Mouse (Mus musculus) retina, postnatal 7 days (tissue): Measurements from ENCODE around the gene Fam198a.

Experiments used
- DNase-seq: peaks from one replicate; pipeline ENCODE4 v3.0.0-alpha.2; 2012; ENCODE audit warnings: low read depth, low spot score

Gene Fam198a

DNA sequence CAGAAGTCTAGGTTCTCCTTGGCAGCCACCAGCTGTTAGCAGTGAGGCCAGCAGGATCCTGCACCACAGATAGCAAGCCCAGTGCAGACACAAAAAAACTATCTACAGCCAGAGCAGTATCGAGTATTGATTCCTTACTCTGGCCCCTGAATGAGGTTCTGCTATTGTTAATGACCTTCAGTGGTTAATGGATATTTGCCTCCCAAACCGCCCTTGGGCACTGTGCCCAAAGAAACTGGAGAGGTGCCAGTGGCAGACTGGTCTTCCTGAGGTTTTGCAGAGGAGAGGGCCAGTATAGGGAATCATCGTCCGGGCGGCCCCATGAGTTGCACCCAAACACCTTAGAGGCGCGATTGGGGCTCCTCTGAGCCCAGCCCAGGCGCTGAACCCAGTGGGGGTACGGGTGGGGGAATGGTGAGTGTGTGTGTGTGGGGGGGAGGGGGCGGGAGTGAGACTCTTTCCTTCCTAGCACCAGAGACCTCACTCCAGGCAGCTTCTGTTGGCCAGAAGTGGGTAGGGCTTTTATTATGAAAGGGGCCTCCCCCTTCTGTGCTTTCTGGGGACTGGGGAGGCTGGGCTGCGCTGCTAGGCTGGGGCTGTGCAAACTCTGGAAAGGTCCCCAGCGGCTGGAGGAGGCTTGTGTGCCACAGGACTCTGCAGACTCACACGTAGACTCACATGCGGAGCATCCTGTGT lies at the start of gene Fam198a:
TSS of gene Fam198a (plus strand) at position 571 of the 696 bp plus-strand sequence.
- DNase-seq, result no peak

DNA sequence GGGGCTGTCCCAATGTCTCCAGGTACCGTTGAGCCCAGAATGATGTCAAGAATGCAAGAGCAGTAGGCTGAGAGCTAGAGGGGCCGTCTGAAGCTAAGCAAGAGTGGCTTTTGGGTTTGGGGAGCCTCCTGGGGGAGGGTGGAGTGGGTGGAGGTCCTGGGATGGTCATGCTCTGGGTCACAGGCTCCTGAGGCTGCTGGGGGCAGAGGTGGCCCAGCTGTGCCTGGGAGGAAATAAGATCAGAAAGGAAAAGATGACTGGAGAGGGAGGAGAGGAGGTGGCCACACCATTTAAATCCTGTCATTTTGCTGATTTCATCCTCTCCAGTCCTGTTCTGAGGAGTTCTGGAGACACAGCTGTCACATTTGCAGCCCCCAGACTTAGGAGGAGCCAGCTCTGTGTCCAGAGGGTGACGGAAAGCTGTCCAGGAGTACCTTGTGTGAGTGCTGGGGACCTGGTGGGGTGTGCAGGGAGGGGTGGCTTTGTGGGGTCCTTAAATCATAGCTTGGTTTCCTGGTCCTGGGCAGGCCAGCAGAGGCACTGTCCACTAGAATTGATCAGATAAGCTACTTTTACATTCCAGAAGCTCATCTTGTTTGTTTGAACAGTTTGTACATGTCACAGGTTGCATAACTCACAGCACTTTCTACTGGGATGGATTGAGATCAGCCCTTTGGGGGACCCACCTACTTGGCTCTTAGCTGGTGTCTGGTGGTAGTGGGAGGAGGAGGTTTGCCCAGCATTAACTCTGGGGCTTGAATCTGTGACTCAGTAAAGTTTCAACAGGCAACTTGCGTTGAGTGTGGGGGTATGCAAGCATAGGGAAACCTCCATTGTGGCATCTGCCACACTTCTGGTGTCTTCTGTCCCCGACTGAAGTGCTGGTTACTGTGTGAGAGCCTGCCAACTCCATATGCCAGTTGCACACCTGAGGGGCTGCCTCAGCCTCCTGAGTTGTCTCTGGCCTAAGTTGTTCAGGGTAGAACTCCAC lies 48.8 kb upstream of the Fam198a start:
- DNase-seq, result no peak

GRCm38 (mm10) chr9:121903476-121904305 lies 47.1 kb upstream of the Fam198a start:
- no peak for DNase-seq

- no peak for DNase-seq
These were observed 46.5 kb upstream of the Fam198a start for GRCm38 (mm10) chr9:121904319-121904718.

DNA sequence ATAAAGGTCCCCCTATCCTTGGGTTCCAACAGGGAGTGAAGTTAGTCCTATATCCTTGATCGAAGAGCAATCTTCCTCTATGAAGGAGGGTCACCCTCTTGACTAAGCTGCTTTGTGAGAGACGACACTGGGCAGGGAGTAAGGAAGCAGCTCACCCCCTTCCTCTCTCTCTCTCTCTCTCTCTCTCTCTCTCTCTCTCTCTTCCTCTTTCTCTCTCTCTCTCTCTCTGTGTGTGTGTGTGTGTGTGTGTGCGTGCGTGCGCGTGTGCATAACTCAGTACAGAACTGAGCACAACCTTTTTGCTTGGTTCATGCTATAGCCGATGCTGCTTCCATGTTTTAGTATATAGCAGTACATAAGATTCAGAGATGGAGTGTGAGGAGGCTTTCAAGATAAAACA lies 45.8 kb upstream of the Fam198a start:
- DNase-seq, result no peak

GRCm38 (mm10) chr9:121905556-121906185 lies 45.1 kb upstream of the Fam198a start:
- DNase-seq, result no peak

DNA sequence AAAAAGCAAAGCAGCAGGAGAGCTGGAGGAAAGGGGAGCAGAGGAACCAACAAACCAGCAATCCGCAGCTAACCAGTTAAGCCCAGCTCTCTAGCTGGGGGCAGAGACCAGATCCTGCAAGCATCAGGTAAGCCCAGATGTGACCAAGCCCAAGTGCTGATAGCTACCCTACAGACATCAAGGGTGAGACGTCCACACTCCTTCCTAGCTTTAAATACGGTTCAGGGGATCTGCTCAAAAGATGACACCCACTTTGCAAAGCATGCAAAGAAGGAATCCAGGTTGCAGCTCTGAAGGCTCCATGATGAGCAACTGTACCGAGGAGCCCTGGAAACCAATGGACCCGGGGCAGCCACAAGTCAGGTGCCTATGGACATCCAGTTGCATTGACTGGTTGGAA lies 44.3 kb upstream of the Fam198a start:
- DNase-seq, result no peak

DNA sequence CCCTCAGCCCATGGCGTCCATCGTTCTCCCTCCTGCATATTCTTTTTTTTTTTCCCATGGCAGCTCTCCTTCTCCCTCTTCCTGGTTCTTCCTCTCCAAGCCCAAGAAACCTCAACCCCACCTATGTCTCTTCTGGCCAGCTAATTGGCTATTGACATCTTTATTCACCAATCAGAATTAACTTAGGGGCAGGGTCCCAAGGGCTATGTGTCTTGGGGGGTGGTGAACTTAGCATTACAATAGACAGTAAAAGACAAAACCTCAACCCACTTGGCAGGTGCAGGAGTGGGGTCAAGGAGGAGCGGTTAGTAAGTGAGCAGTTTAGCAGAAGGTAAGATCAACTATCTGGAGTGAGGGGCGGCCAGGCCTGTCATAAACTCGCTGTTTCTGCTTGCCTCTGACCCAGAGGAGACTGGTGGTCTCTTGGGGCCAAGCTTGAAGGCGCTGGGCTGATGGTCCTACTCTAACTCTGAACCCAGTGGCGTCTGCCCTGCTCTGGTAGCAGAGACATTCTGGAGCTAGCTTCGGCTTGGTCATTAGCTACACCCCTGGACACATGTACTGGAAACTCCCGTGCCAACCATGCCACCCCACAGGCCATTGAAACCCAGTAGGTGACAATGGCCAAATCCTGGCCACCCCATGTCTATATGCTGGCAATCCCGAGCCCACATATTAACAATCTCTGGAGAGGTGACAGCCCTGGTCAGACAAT lies 43.3 kb upstream of the Fam198a start:
- DNase-seq, result no peak

- DNase-seq, result no peak
These were observed 42.5 kb upstream of the Fam198a start for GRCm38 (mm10) chr9:121908321-121908720.

GRCm38 (mm10) chr9:121909635-121910034 lies 41.2 kb upstream of the Fam198a start:
- no peak for DNase-seq

DNA sequence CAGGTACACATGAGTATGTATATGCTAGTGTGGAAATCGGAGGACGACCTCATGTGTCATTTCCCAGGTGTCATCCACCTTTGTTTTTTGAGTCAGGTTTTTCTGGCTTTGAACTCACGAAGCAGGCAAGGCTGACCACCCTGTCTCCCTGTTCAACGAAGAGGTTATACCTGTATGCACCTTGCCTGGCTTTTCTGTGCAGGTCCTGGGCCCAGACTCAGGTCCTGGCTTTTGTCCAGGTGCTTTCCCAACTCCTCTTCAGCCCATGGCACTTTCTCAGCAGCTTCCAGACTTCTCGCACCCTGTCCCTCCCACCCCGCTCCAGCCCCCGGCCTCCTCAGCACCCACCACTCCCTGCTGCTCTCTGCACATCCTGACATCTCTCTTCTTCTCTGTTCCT lies 39.6 kb upstream of the Fam198a start:
- DNase-seq, result no peak

- DNase-seq, result no peak
These were observed 38.0 kb upstream of the Fam198a start for GRCm38 (mm10) chr9:121912786-121913185.

GRCm38 (mm10) chr9:121914226-121914757 lies 36.5 kb upstream of the Fam198a start:
- no peak for DNase-seq

DNA sequence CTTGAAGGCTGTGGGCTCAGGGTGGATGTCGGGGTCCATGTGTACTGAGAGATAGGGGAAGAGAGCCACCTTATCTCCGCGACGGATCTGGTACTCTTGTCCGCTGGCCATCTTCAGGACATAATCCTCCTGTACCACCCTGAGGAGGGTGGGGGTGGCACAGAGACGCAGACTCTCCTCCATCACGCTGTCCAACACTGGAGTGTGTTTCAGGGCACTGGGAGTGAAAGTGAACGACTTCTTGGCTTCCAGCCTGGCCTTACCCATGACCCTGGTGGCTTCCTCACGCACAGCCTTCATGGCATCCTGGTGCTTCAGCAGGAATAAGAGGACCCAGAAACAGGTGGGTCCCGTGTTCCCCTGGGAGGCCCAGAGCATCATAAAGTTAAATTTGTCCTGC lies 35.7 kb upstream of the Fam198a start:
- no peak for DNase-seq

GRCm38 (mm10) chr9:121916102-121916501 lies 34.7 kb upstream of the Fam198a start, which contains the start of gene Cyp8b1:
Gene Cyp8b1, minus strand, starts transcription at chr9:121916305.
- no peak for DNase-seq

- no peak for DNase-seq
These were observed 31.7 kb upstream of the Fam198a start for GRCm38 (mm10) chr9:121919027-121919501.

DNA sequence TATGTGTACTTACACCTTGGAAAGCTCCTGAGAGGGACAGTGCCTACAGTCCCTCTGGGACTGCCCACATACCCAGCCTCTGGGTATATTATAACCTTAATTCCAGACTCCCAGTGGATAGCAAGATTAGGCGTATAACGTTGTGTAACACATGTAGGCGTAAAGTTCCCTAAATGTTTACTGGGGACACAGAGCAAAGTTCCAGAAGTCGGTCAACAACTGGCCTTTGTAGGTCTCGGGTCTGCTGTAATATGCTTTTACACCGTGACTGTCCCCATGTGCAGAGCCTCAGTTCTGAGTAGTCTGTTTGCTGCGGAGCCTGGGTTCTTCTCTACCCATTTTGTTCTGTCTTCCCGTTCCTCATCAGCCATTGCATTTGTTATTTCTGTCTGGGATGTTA lies 27.3 kb upstream of the Fam198a start:
- no peak for DNase-seq

- no peak for DNase-seq
These were observed 26.9 kb upstream of the Fam198a start for GRCm38 (mm10) chr9:121923906-121924305.

DNA sequence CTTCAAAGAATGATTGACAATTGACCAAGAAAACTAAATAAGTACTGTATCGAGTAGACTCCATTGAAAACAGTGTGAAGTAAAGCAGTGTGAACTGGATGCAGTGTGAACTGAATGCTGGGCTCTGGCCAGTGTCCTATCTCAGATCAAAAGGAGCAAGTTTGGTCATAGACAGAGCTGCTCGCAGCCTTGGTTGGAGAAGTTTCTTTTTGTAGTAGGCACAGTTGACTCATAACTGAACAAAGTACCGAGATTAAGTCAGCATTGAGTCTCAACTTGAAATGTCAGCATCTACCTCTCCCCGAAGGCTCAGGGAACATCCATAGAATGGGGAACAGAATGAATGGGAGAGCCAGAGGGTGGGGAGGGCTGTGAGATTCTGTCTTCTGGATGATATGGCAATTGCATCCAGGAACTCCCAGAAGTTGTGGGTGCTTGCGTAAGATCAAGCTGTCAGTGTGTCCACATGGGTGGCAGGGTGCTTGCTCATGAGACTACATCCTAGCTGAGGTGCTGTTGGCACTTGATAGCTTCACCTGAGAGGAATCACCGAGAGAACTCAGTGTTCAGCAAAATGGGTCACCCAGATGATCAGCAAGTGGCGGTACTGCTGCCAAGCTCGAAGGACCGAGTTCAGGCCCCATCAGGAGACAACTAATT lies 25.8 kb upstream of the Fam198a start:
- no peak for DNase-seq

DNA sequence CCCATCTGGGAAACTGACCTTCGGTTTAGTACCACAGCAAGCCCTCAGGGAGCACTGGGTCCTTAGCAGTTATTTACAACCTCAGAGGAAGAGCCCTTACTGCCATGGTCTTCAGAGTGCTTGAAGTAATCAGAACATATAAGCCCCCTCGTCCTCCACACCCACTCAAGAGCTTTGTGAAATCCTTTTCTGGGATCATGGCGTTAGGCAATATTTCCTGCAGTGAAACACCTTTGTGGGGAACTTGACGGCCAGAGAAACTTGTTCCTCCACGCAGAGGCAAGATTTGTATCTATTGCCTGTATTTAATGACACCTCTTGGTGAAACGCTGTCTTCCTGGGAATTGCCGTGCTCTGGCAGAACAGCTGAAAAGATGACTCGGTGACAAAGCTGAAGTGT lies 24.8 kb upstream of the Fam198a start:
- no peak for DNase-seq
